Mouse (Mus musculus) c-Kit-negative CD71-positive TER-119-positive erythroid progenitor cells, embryonic 14.5 days (primary cell): ENCODE data around the gene Nckap5.
"Not testable (repeated sequence)": the region's sequence is repeated elsewhere in the genome, so short reads cannot be mapped to it uniquely, and the experiment has no call there.

ENCODE experiments used
- DNase-seq: peaks from one replicate; pipeline ENCODE4 v3.0.0-alpha.2; 2013; ENCODE audit warnings: low read depth, low spot score

Nckap5 gene

DNA sequence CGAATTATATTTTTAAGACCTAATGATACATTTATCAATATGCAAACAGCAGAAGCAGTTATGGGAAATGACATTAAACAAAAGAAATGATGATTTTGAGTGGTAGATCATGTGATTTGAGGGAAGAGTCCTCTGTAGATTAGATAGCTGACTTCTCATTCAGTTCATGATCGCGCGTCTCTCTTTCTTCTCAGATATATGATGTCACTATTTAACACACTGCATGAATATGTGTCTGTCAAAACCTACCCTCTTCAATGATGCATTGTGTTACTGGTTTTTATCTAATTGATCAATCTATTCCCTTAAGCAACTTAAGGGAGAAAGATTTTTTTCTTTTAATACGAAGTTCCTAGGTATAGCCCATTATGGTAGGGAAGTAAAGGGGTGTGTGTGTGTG, 787.7 kb downstream of the Nckap5 start:
- no peak for DNase-seq

DNA sequence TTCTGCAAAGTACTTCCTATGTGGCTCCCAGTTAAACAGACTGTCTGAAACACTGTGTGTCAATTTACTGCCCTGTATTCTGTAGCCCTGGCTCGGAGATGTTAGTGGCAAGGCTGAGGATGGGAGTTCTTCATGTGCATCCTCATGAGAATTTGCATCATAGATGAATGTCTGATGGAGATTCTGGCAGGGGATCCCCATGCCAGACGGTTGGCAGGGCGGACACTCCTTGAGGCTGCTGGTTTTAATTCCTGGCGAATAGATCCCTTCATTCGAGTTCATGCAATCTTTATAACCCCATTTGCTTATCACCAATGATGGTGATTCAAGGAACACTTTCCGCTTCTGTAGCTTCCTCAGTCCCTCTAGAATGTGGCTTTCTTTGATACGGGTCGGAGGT, 803.1 kb downstream of the Nckap5 start:
- DNase-seq, result no peak

- DNase-seq, result no peak
Observed at GRCm38 (mm10) chr1:126024518-126024917, 806.1 kb downstream of the Nckap5 start.

- no peak for DNase-seq
Observed at GRCm38 (mm10) chr1:126022959-126023358, 807.6 kb downstream of the Nckap5 start.

GRCm38 (mm10) chr1:126018654-126019053, 811.9 kb downstream of the Nckap5 start:
- DNase-seq, result not testable (repeated sequence)

DNA sequence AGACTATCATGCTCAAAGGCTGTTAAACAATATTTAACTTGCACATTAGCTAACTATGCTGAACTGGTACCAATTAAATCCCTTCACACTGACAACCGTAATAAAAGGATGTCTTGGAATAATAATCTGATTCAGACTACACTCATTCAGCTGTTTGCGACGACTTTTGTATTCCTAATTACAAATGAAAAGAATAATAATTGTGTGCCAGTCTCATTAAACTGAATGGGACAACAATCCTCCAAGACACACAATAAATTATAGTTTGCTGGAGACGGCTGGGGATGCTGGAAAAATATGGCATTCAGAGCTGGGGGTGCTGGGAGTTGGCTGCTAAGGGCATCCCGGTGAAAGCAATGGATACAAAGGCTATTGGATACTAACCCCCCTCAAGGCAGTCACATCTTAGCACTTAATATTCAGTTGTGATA, 818.9 kb downstream of the Nckap5 start:
- DNase-seq, result no peak

DNA sequence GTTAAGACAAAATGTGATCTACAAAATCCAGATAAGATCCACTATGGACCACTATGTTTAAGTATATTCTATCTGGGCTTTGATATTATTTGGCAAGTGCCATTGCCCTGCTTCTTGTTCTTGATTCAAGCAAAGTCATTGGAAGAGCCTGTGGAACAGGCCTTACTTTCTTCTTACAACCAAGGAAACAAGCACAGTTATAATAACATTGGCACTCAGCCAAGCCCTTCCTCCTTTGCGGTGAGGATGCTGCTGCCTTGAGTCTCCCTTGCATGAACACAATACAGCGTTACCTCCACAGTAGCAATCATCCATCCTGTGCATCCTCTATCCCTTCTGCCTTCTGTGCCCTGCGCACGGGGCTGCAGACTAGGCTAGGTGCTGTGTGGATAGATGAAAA, 823.0 kb downstream of the Nckap5 start:
- no peak for DNase-seq

DNA sequence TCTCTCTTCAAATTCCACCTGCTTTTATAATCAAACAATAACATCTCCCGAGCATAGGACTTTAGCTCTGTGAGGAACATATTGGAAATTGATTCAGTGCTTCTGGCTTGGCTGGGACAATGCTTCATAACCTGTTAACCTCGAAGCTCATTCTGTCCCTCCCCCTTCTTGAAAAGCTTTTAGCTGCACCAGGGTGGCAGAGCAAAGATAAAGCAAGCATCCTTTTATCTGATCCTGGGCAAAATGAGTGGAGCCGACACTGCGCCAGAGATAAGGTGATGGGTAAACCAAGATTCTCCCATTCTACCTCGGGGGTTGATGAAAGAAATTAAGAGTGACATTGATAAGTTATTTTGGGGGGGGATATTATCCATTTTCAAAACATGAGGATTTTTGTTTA, 824.9 kb downstream of the Nckap5 start:
- no peak for DNase-seq

DNA sequence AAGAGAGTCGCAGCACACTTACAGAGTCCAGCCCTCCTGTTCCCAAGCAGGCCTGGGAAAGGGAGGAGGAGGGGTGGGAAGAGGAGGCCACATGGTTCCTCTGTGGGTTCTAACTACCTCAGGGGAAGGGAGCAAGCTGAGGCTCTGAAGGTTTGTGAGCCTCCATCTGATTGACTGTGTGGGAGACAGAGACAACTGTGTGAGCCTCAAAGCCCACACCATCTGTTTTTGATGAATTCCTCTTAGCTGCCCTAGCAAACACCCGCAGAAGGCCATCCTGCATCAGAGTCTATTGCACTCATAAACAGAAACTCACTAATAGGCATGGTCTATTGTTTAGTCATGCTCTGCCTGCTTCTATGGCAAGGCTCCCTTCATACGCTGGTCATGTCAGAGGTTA, 834.1 kb downstream of the Nckap5 start:
- no peak for DNase-seq

- no peak for DNase-seq
Observed at GRCm38 (mm10) chr1:125987803-125988202, 842.8 kb downstream of the Nckap5 start.

GRCm38 (mm10) chr1:125984570-125984969, 846.0 kb downstream of the Nckap5 start:
- DNase-seq, result no peak

- DNase-seq, result no peak
Observed at GRCm38 (mm10) chr1:125974649-125975048, 856.0 kb downstream of the Nckap5 start.

DNA sequence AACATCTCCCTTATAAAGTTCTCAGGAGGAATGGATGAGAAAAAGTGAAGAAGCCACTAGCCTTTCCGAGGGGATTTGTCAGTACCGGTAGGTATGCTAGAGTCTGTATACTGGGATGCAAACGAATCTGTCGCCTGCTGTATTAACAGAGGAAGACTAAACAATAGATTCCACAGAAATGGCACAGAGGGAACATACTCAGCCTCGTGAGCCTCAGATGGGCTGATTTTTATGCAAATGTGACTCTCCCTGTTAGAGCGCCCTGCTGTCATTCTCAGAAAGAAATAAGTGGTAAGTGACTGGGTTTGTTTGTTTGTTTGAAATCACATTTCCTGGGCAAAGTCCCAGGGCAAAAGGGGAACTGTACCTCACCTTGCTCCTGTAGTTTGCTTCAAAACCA, 858.7 kb downstream of the Nckap5 start:
- DNase-seq, result no peak

DNA sequence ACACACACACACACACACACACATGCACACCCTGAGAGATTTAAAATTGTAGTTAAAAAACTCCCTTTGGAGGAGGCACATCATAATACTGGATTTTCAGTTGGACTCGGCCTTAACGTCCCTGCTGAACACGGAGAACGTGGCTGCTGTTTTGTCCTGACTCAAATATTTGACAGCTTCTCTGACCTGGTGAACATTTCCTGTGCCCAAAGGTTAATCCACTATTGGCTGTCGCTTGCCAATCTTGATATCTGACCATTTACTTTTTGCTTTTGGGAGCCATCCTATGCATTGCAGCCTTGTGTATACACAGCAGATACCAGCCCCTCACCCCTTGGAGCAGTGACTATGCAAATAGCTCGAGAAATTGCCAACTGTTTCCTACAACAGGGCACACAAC, 862.9 kb downstream of the Nckap5 start:
- no peak for DNase-seq

DNA sequence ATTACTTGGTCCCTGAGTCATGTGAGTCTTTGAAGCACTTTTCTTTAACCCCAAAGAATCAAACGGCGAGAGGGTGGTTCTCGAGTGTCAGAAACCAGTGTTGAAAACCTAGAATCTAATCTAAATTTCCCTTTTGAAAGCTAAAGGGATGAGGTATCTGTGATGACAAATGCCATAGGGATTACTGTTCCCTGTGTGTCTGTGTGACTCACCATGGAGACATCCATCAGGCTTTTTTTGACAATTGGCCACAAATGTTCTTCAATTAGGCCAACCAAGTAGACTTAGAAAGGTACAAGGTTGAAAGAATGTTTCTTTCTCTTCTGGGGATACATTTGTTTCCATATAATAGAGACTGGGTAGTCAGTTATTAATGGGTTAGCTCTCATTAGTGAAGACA, 879.6 kb downstream of the Nckap5 start:
- no peak for DNase-seq

GRCm38 (mm10) chr1:125949076-125949475, 881.5 kb downstream of the Nckap5 start:
- DNase-seq, result no peak

DNA sequence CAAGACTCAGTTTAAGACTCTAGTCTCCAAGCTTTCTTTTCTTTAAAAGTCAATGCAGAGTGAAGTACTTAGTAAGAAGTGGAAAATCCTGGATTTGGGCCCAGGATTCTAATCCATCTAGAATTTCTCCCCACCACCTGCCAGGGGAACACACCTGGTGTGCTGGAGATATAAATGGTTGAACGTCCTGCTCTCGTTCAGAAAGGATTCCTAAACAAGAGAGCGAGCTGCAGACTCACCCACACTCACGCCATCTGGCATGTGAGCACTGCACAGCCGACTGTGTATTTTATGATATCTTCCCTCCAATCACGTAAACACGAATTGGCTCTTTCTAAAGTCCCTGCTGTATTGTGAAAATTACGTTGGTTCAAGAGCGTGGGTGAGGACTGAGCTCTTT, 885.5 kb downstream of the Nckap5 start:
- DNase-seq, result no peak

- no peak for DNase-seq
Observed at GRCm38 (mm10) chr1:125943305-125943704, 887.3 kb downstream of the Nckap5 start.

- DNase-seq, result no peak
Observed at GRCm38 (mm10) chr1:125925486-125925885, 905.1 kb downstream of the Nckap5 start.

DNA sequence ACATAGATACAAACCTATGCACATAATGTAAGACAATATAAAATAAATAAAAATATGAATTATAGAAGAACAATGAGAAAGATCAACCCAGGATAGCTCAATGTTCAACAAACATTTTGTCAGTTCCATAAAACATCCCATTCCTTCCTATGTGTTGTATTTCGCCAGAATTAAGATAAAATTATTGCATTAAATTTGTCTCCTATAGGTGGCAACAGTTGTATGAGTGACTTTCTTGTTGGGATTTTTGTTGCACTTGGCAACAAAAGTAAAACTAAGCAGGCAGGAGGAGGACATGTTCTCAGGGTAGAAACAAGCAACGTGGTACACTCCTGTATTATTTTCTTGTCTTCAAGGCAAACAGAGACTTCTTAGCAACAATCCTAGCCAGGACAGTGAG, 907.5 kb downstream of the Nckap5 start:
- DNase-seq, result no peak

- no peak for DNase-seq
Observed at GRCm38 (mm10) chr1:125920696-125921095, 909.9 kb downstream of the Nckap5 start.

GRCm38 (mm10) chr1:125912601-125913600, 917.7 kb downstream of the Nckap5 start, which contains the start of gene Lypd1:
Gene Lypd1, minus strand, starts transcription at chr1:125913101.
- DNase-seq, result no peak

GRCm38 (mm10) chr1:125911901-125912445, 918.6 kb downstream of the Nckap5 start:
- DNase-seq, result no peak
